Mouse (Mus musculus): ENCODE measurements at regions not wholly inside any gene's neighbourhood (a gene's known extent, or its start where the extent isn't known, plus 50 kb on each side); places are given as distances from the start of the nearest gene placed in this dataset.

DNA sequence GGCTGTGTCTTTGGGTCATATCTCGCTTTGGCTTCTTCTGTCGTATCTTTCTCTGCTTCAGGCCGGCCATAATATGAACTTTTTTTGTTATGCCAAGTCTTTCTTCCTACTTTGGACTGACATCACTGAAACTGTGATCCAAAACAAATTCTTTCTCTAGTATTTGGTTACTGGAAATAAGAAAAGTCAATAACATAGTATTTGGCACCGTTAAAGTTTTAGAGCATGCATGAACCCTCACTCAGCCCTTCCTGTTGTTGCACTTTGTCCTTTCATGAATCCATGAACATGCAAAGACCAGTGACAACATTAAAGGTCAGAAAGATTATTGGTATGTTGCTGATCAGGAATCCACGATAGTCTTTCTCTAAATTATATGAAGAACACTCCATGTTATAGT, 103.1 kb upstream of the Palmd start:
- TF ChIP-seq EP300 (IDR thresholded peaks at IDR 0.05; ENCODE audit: insufficient read depth, low read depth, low read length) (no peak), CTCF (IDR thresholded peaks at IDR 0.05) (no peak), POLR2A (IDR thresholded peaks at IDR 0.05; ENCODE audit: insufficient read depth, low read depth, low read length) (no peak)

Measured in heart, adult 2 months (tissue).